Mouse (Mus musculus) lung, postnatal 4 days (tissue): Measurements from ENCODE around the gene H2bfm.
"Not testable (repeated sequence)": the region's sequence is repeated elsewhere in the genome, so short reads cannot be mapped to it uniquely, and the experiment has no call there.

Experiments
- DNase-seq, 2 experiments: peaks; one replicate each; pipeline ENCODE4 v3.0.0; 2021

Gene H2bfm

GRCm38 (mm10) chrX:136927031-136927430, at the start of gene H2bfm:
TSS of gene H2bfm (plus strand) at chrX:136927325.
- no peak for DNase-seq

GRCm38 (mm10) chrX:136895757-136896156, 31.4 kb upstream of the H2bfm start:
- DNase-seq, result no peak

- no peak for DNase-seq
These were observed 22.8 kb upstream of the H2bfm start for GRCm38 (mm10) chrX:136904369-136904768.

- DNase-seq, result no peak
These were observed 1.3 kb upstream of the H2bfm start for GRCm38 (mm10) chrX:136925863-136926262.

GRCm38 (mm10) chrX:136937985-136938384, 10.9 kb downstream of the H2bfm start:
- DNase-seq, result no peak

- DNase-seq, result peak; percentile 61 to 76
These were observed 30.6 kb downstream of the H2bfm start for GRCm38 (mm10) chrX:136957583-136958279.

GRCm38 (mm10) chrX:136958300-136958699, 31.2 kb downstream of the H2bfm start:
- not testable (repeated sequence) for DNase-seq

GRCm38 (mm10) chrX:136959688-136960087, 32.6 kb downstream of the H2bfm start:
- no peak for DNase-seq

GRCm38 (mm10) chrX:136975397-136975796, 48.3 kb downstream of the H2bfm start, which contains the start of gene Tmsb15b2:
TSS of gene Tmsb15b2 (minus strand) at chrX:136975497.
- not testable (repeated sequence) for DNase-seq

GRCm38 (mm10) chrX:136976424-136977084, 49.4 kb downstream of the H2bfm start, which contains the start of the genes Tmsb15l and Tmsb15b1:
TSS of gene Tmsb15l (minus strand) at chrX:136976869.
TSS of gene Tmsb15b1 (minus strand) at chrX:136976874.
- DNase-seq, result peak; percentile 42 to 85
